Mouse (Mus musculus) megakaryocyte, embryonic 14.5 days (primary cell): ENCODE measurements around the gene Olfr148. TPM values are rescaled to one million over a fixed set of nuclear protein-coding genes. Genes with fewer than 3 reads are reported as not detected.

Experiments
- H3K27me3 ChIP-seq: replicated peaks from 2 replicates; pipeline ENCODE3; 2012; ENCODE audit warnings: inconsistent platforms
- H3K36me3 ChIP-seq: replicated peaks from 2 replicates; pipeline ENCODE3; 2012; ENCODE audit warnings: low read length, inconsistent platforms, mixed read lengths
- H3K4me1 ChIP-seq: 2 replicates; pipeline ENCODE4 v1.6.1; 2012; ENCODE audit warnings: inconsistent platforms
- H3K4me3 ChIP-seq: replicated peaks from 2 replicates; pipeline ENCODE3; 2012; ENCODE audit warnings: moderate library complexity, mild to moderate bottlenecking, inconsistent platforms
- H3K9me3 ChIP-seq: 2 replicates; pipeline ENCODE4 v1.6.1; 2012; ENCODE audit warnings: inconsistent platforms
- FLI1 ChIP-seq: IDR thresholded peaks from 2 replicates; pipeline ENCODE4 v1.6.1; 2012; ENCODE audit warnings: low read length, inconsistent platforms, mixed read lengths
- GATA1 ChIP-seq: IDR thresholded peaks from 3 replicates; pipeline ENCODE4 v1.6.1; 2012; ENCODE audit warnings: mixed read lengths, low read length, inconsistent platforms, borderline replicate concordance
- polyA plus RNA-seq: library from polyadenylated mRNA; stranded (reverse); fragments of >175 nt; gene quantifications from 2 replicates; pipeline ENCODE4 v1.2.3, GENCODE M21; 2012; ENCODE audit warnings: low replicate concordance; ENCODE audit not compliant: insufficient read depth

Olfr148 gene
- polyA plus RNA-seq, 1 experiment = not detected

DNA sequence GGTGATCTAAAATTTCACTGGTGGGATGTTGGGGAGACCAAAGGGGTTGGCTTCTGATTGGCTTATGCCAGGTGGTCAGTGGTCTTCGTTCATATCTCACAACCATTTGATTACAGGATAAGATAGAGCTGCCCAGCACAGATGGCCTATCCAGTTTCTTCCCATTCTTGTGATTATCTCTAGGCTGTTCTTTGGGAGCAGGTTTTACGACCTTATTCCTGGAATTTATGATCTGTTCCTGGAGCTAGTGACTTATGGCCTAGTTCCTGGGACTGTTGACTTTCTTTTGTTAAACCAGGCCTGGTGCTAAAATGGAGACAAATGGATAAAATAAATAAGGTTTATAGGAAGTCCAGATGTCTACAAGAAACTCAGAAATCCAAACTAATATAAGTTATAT lies 14.3 kb downstream of the Olfr148 start:
- Histone ChIP-seq H3K9me3 (no peaks in the 10 kb centered on the region), H3K4me1 (no peaks in the 10 kb centered on the region), H3K4me3 (no peak overlapping the region), H3K27me3 (no peaks in the 10 kb centered on the region), H3K36me3 (no peaks in the 10 kb centered on the region)
- TF ChIP-seq FLI1 = no peak
- no peak for TF ChIP-seq GATA1

GRCm38 (mm10) chr9:39629069-39629468 lies 18.6 kb downstream of the Olfr148 start:
- Histone ChIP-seq H3K4me3 (no peak overlapping the region), H3K27me3 (no peaks in the 10 kb centered on the region), H3K9me3 (no peaks in the 10 kb centered on the region), H3K36me3 (no peaks in the 10 kb centered on the region), H3K4me1 (no peaks in the 10 kb centered on the region)
- no peak for TF ChIP-seq GATA1
- no peak for TF ChIP-seq FLI1

GRCm38 (mm10) chr9:39633913-39634594 lies 23.6 kb downstream of the Olfr148 start:
- H3K4me3 ChIP-seq = no peak overlapping the region
- no peaks in the 10 kb centered on the region for H3K9me3 ChIP-seq
- H3K27me3 ChIP-seq = no peaks in the 10 kb centered on the region
- H3K4me1 ChIP-seq = no peaks in the 10 kb centered on the region
- no peaks in the 10 kb centered on the region for H3K36me3 ChIP-seq
- TF ChIP-seq FLI1 (no peak), GATA1 (no peak)

DNA sequence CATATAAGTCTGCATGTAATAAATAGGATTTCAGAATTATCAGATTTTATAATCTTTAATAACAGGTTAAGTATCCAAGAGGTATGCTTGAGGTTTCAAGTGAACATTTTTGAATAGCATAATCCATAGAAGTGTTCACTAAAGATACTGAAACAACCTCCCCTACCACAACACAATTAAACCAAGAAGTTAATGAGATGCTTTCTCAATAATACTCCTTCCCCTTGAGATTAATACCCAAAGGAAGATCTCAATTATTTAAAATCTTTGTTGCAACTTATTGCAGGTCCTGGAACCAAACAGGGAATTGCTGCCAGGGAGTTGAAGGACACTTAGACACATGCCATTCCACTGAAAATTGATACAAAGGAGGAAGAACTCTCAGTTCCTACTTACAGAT lies 34.3 kb downstream of the Olfr148 start, which contains the start of gene Olfr961:
TSS of gene Olfr961 (plus strand) at position 301 of the 400 bp plus-strand sequence.
- Histone ChIP-seq H3K36me3 (no peaks in the 10 kb centered on the region), H3K4me3 (no peak within 1 kb of the TSS)
- TF ChIP-seq GATA1 (no peak), FLI1 (no peak)

DNA sequence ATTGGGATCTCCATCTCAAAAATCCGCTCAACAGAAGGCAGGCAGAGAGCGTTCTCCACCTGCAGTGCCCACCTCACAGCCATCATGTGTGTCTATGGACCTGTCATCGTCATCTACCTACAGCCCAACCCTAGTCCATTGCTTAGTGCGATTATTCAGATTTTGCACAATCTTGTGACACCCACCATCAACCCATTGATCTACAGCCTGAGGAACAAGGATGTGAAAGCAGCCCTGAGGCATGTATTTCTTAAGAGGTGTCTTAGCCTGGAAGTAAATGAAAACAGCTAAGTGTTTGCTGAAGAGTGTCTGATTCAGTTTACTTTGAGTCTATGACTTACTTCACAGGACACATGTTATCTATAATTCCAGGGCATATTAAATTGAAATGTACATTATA lies 36.9 kb downstream of the Olfr148 start:
- TF ChIP-seq FLI1 (no peak), GATA1 (no peak)
- H3K4me3 ChIP-seq = no peak overlapping the region
- no peaks in the 10 kb centered on the region for H3K36me3 ChIP-seq
- H3K27me3 ChIP-seq = no peaks in the 10 kb centered on the region
- no peaks in the 10 kb centered on the region for H3K4me1 ChIP-seq
- no peaks in the 10 kb centered on the region for H3K9me3 ChIP-seq

More for the DNA sequence above, 34.3 kb downstream of the Olfr148 start, which contains the start of gene Olfr961:
- Histone ChIP-seq H3K4me1 (no peaks in the 10 kb centered on the region), H3K27me3 (no peaks in the 10 kb centered on the region), H3K9me3 (no peaks in the 10 kb centered on the region)

GRCm38 (mm10) chr9:39654756-39655396 lies 44.4 kb downstream of the Olfr148 start:
- TF ChIP-seq GATA1 (no peak), FLI1 (no peak)
- H3K4me3 ChIP-seq = no peak overlapping the region
- H3K4me1 ChIP-seq = no peaks in the 10 kb centered on the region
- no peaks in the 10 kb centered on the region for H3K36me3 ChIP-seq
- H3K9me3 ChIP-seq = no peaks in the 10 kb centered on the region
- no peaks in the 10 kb centered on the region for H3K27me3 ChIP-seq

Other genes with a start within 250 kb of the Olfr148 start
- gene Olfr951, start 223.2 kb upstream of the Olfr148 start, polyA plus RNA-seq = not detected in 2 replicates
- not detected in 2 replicates for gene Olfr952, start 183.5 kb upstream of the Olfr148 start, polyA plus RNA-seq
- gene Olfr954, start 154.0 kb upstream of the Olfr148 start, polyA plus RNA-seq = 0.04 TPM in 1 of 2 replicates, not detected in the other
- not detected in 2 replicates for gene Olfr955, start 138.7 kb upstream of the Olfr148 start, polyA plus RNA-seq
- not detected in 2 replicates for gene Olfr44, start 116.7 kb upstream of the Olfr148 start, polyA plus RNA-seq
- gene Olfr957, start 94.8 kb upstream of the Olfr148 start, polyA plus RNA-seq = not detected in 2 replicates
- not detected in 2 replicates for gene Olfr958, start 56.6 kb upstream of the Olfr148 start, polyA plus RNA-seq
- not detected in 2 replicates for gene Olfr959, start 35.1 kb upstream of the Olfr148 start, polyA plus RNA-seq
- 0.17 TPM in 1 of 2 replicates, not detected in the other for gene AW551984, start 6.3 kb upstream of the Olfr148 start, polyA plus RNA-seq
- not detected in 2 replicates for gene Olfr960, start 10.7 kb downstream of the Olfr148 start, polyA plus RNA-seq
- not detected in 2 replicates for gene Olfr961, start 34.4 kb downstream of the Olfr148 start, polyA plus RNA-seq
- not detected in 2 replicates for gene Olfr963, start 56.5 kb downstream of the Olfr148 start, polyA plus RNA-seq
- not detected in 2 replicates for gene Olfr149, start 96.5 kb downstream of the Olfr148 start, polyA plus RNA-seq
- not detected in 2 replicates for gene Olfr965, start 100.7 kb downstream of the Olfr148 start, polyA plus RNA-seq
- gene Olfr150, start 120.3 kb downstream of the Olfr148 start, polyA plus RNA-seq = not detected in 2 replicates
- gene Olfr967, start 135.6 kb downstream of the Olfr148 start, polyA plus RNA-seq = not detected in 2 replicates
- gene Olfr968, start 172.6 kb downstream of the Olfr148 start, polyA plus RNA-seq = 0.09 TPM in 1 of 2 replicates, not detected in the other
- not detected in 2 replicates for gene Olfr969, start 180.3 kb downstream of the Olfr148 start, polyA plus RNA-seq
- not detected in 2 replicates for gene Olfr970, start 198.2 kb downstream of the Olfr148 start, polyA plus RNA-seq
- not detected in 2 replicates for gene Olfr971, start 226.2 kb downstream of the Olfr148 start, polyA plus RNA-seq